Mouse (Mus musculus): ENCODE measurements around the gene Dctpp1. TPM values are rescaled to one million over a fixed set of nuclear protein-coding genes. Genes with fewer than 3 reads are reported as not detected.
"Not testable (repeated sequence)": the region's sequence is repeated elsewhere in the genome, so short reads cannot be mapped to it uniquely, and the experiment has no call there.

The Dctpp1 gene
- polyA plus RNA-seq, 1 experiment, result 62.1 TPM

DNA sequence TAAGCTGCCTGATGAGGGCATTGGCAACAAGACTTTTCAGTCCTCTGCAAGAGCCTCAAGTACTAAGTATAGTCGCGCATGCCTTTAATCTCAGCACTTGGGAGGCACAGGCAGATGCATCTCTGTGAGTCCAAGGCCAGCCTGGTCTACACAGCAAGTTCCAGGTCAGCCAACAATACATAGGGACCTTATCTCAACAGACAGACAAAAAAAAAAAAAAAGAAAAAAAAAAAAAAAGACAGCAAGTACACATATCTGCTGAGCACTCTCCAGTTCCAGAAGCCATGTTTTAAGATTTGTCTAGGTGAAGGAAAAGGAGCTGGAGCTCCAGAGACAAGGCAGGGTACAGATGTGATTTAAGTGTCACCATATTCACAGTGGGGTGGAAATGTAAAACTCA is 4.5 kb downstream of the Dctpp1 start:
- no peak overlapping the region for H3K27ac ChIP-seq (ENCODE audit: insufficient read depth, low read depth, low read length)
- H3K4me1 ChIP-seq (ENCODE audit: control insufficient read depth, insufficient read depth, insufficient read length, low read length), result peaks cover 7% of the 10 kb centered on the region; the same call in 1 of the 2 replicates
- no peak overlapping the region for H3K4me3 ChIP-seq (ENCODE audit: low read depth, low read length)
- no peaks in the 10 kb centered on the region for H3K27me3 ChIP-seq (ENCODE audit: control insufficient read depth, insufficient read depth, low read length)
- 91% methylated on average over 2 of the region's 2 CpGs for WGBS
- H3K36me3 ChIP-seq (ENCODE audit: control insufficient read depth, insufficient read depth, low read length), result no peaks in the 10 kb centered on the region
- TF ChIP-seq CTCF (IDR thresholded peaks at IDR 0.05; ENCODE audit: extremely low read depth, insufficient read length, insufficient replicate concordance, low read depth, low read length) (no peak), POLR2A (IDR thresholded peaks at IDR 0.05; ENCODE audit: low read depth, low read length) (no peak)

DNA sequence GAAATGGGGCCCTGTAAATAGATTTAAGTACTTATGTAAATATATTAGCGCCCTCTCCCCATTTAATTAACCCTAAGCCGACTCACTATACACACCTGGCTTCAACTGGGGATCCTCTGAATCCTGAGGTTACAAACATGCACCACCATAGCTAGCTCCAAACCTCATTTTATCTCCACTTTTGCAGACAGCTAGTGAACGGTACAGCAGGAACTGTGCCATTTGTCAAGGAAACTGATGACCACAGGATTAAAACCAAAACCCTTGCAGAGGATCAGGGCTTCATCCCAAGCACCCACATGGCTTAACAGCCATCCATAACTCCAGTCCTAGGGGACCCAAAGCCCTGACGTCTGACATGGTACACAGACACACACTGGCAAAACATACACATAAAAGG is 5.5 kb downstream of the Dctpp1 start:
- peaks cover 5% of the 10 kb centered on the region; the same call in 1 of the 2 replicates for H3K4me1 ChIP-seq (ENCODE audit: control insufficient read depth, insufficient read depth, insufficient read length, low read length)
- H3K27me3 ChIP-seq (ENCODE audit: control insufficient read depth, insufficient read depth, low read length), result no peaks in the 10 kb centered on the region
- H3K27ac ChIP-seq (ENCODE audit: insufficient read depth, low read depth, low read length), result no peak overlapping the region
- 17% methylated on average over 4 of the region's 4 CpGs for WGBS
- H3K36me3 ChIP-seq (ENCODE audit: control insufficient read depth, insufficient read depth, low read length), result no peaks in the 10 kb centered on the region; the same call in 1 of the 2 replicates
- H3K4me3 ChIP-seq (ENCODE audit: low read depth, low read length), result no peak overlapping the region
- TF ChIP-seq POLR2A (IDR thresholded peaks at IDR 0.05; ENCODE audit: low read depth, low read length), result no peak
- TF ChIP-seq CTCF (IDR thresholded peaks at IDR 0.05; ENCODE audit: extremely low read depth, insufficient read length, insufficient replicate concordance, low read depth, low read length), result no peak

DNA sequence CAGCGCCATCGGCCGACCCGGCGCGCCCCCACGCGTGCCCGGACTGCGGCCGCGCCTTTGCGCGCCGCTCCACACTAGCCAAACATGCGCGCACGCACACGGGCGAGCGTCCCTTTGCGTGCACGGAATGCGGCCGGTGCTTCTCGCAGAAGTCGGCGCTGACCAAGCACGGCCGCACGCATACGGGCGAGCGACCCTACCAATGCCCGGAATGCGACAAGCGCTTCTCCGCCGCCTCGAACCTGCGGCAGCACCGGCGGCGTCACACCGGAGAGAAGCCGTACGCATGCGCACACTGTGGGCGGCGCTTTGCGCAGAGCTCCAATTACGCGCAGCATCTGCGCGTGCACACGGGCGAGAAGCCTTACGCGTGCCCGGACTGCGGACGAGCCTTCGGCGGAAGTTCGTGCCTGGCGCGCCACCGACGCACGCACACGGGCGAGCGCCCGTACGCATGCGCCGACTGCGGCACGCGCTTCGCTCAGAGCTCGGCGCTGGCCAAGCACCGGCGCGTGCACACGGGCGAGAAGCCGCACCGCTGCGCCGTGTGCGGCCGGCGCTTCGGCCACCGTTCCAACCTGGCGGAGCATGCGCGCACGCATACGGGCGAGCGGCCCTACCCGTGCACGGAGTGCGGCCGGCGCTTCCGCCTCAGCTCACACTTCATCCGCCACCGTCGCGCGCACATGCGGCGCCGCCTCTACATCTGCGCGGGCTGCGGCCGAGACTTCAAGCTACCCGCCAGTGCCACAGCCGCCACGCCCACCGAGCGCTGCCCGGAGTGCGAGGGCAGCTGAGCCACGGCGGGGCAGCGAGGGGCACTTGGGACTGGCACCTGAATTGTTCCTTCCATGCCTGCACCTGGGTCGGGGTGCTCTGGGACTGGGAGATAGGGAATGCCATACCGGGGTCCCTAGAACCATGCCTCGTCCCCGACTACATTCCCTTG is 6.4 kb downstream of the Dctpp1 start:
- under 1% methylated on average over 136 of the region's 136 CpGs for WGBS
- H3K4me1 ChIP-seq (ENCODE audit: control insufficient read depth, insufficient read depth, insufficient read length, low read length), result no peaks in the 10 kb centered on the region; the same call in 1 of the 2 replicates
- peak overlapping the region; percentile 61 for H3K27ac ChIP-seq (ENCODE audit: insufficient read depth, low read depth, low read length)
- peak overlapping the region; percentile 81 for H3K4me3 ChIP-seq (ENCODE audit: low read depth, low read length)
- TF ChIP-seq POLR2A (IDR thresholded peaks at IDR 0.05; ENCODE audit: low read depth, low read length) (no peak; the same call in 1 of the 2 replicates), CTCF (IDR thresholded peaks at IDR 0.05; ENCODE audit: extremely low read depth, insufficient read length, insufficient replicate concordance, low read depth, low read length) (no peak)
- no peaks in the 10 kb centered on the region for H3K27me3 ChIP-seq (ENCODE audit: control insufficient read depth, insufficient read depth, low read length)
- H3K36me3 ChIP-seq (ENCODE audit: control insufficient read depth, insufficient read depth, low read length), result no peaks in the 10 kb centered on the region; the same call in 1 of the 2 replicates

DNA sequence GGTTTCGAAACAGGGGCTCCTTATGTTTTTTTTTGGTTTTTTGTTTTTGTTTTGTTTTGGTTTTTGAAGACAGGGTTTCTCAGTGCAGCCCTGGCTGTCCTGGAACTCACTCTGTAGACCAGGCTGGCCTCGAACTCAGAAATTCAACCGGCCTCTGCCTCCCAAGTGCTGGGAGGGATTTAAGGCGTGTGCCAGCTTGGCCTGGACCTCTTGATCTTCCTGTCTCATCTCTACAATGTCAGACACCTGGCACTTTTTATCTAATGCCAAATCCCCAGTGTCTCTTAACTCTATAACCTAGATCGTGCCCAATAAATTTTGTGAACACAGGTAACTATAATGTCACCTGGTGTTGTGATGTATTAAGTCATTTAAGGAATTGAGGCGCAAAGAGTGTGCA is 7.2 kb downstream of the Dctpp1 start:
- WGBS, result 61% methylated on average over 6 of the region's 6 CpGs

DNA sequence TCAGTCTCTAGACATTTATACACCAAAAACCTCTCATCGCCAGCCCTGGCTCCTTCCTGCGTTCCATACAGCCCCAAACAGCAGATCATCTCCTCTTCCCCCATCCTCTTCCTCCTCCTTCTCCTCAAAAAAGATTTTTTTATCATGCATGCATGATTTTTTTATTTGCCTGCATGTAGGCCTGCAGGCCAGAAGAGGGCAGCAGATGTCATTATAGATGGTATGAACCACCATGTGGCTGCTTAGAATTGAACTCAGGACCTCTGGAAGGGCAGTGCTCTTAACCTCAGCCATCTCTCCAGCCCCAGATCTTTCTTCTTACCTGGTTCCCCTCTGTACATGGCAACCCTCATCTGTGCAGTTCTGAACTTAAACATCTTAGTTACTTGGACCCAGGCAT is 8.1 kb downstream of the Dctpp1 start:
- 76% methylated on average over 2 of the region's 2 CpGs for WGBS
- Histone ChIP-seq H3K36me3 (ENCODE audit: control insufficient read depth, insufficient read depth, low read length) (no peaks in the 10 kb centered on the region; the same call in 1 of the 2 replicates), H3K27ac (ENCODE audit: insufficient read depth, low read depth, low read length) (no peak overlapping the region), H3K27me3 (ENCODE audit: control insufficient read depth, insufficient read depth, low read length) (no peaks in the 10 kb centered on the region), H3K4me3 (ENCODE audit: low read depth, low read length) (no peak overlapping the region), H3K4me1 (ENCODE audit: control insufficient read depth, insufficient read depth, insufficient read length, low read length) (no peaks in the 10 kb centered on the region; the same call in 1 of the 2 replicates)
- TF ChIP-seq POLR2A (IDR thresholded peaks at IDR 0.05; ENCODE audit: low read depth, low read length), result no peak
- TF ChIP-seq CTCF (IDR thresholded peaks at IDR 0.05; ENCODE audit: extremely low read depth, insufficient read length, insufficient replicate concordance, low read depth, low read length), result peak; percentile 50; the same call in 1 of the 2 replicates

More for the DNA sequence above, 7.2 kb downstream of the Dctpp1 start:
- Histone ChIP-seq H3K4me3 (ENCODE audit: low read depth, low read length) (peak overlapping the region; percentile 81), H3K36me3 (ENCODE audit: control insufficient read depth, insufficient read depth, low read length) (no peaks in the 10 kb centered on the region; the same call in 1 of the 2 replicates), H3K27ac (ENCODE audit: insufficient read depth, low read depth, low read length) (peak overlapping the region; percentile 61), H3K27me3 (ENCODE audit: control insufficient read depth, insufficient read depth, low read length) (no peaks in the 10 kb centered on the region), H3K4me1 (ENCODE audit: control insufficient read depth, insufficient read depth, insufficient read length, low read length) (no peaks in the 10 kb centered on the region; the same call in 1 of the 2 replicates)
- no peak for TF ChIP-seq POLR2A (IDR thresholded peaks at IDR 0.05; ENCODE audit: low read depth, low read length)
- TF ChIP-seq CTCF (IDR thresholded peaks at IDR 0.05; ENCODE audit: extremely low read depth, insufficient read length, insufficient replicate concordance, low read depth, low read length), result no peak

DNA sequence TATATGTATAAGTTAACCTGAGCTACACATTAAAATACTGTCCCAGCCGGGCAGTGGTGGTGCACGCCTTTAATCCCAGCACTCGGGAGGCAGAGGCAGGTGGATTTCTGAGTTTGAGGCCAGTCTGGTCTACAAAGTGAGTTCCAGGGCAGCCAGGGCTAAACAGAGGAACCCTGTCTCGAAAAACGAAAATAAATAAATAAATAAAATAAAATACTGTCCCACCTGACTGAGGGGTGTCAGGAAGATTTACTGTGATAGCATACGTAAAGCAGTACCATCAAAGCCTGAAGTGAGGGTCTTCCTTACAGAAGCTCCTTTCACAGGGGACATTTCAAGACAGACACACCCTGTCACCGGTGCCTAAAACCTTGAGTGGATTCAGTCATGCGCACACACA is 10.0 kb downstream of the Dctpp1 start:
- not testable (repeated sequence) for H3K27me3 ChIP-seq (ENCODE audit: control insufficient read depth, insufficient read depth, low read length); H3K36me3 ChIP-seq (ENCODE audit: control insufficient read depth, insufficient read depth, low read length); H3K4me1 ChIP-seq (ENCODE audit: control insufficient read depth, insufficient read depth, insufficient read length, low read length); H3K4me3 ChIP-seq (ENCODE audit: low read depth, low read length); H3K27ac ChIP-seq (ENCODE audit: insufficient read depth, low read depth, low read length)
- WGBS, result 92% methylated on average over 8 of the region's 8 CpGs
